Mouse (Mus musculus): Measurements from ENCODE around the gene Sp7. TPM values are rescaled to one million over a fixed set of nuclear protein-coding genes. Genes with fewer than 3 reads are reported as not detected.
"Not testable (repeated sequence)": the region's sequence is repeated elsewhere in the genome, so short reads cannot be mapped to it uniquely, and the experiment has no call there.

The Sp7 gene
- polyA plus RNA-seq, 1 experiment: 1.4 TPM

DNA sequence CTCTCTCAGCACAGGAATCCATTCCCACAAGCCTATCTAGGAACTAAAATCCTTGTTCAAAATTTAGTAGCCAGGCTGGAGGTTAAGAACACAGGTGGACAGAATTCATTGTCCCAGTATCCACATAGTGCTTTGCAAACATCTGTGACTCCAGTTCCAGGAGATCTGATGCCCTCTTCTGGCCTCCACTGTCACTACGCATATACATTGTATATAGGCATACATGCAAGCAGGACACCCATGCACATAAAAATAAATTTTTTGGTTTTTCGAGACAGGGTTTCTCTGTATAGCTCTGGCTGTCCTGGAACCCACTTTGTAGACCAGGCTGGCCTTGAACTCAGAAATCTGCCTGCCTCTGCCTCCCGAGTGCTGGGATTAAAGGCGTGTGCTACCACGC is 31.1 kb downstream of the Sp7 start:
- 93% methylated on average over 5 of the region's 5 CpGs for WGBS

DNA sequence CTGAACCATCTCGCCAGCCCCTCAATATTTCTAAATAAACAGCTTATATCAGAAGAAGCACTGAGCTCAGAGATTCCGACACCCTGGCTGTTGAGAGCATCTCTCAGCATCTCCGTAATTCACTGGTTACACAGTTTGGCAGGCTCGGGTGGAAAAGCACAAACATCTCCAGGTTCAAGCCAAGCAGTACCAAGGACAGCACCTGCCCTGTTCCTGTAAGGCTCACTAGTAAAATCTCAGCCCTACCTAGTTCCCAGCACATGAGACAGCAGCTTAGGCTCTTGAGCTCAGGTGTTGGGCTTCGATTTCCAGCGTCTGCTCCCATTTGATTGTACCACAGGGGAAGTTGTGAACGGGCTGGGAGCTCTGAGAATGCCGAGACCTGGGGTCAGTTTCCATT is 31.7 kb downstream of the Sp7 start:
- no peak overlapping the region for H3K27ac ChIP-seq (ENCODE audit: insufficient read depth, low read length)
- DNase-seq: no peak
- H3K4me3 ChIP-seq (replicated peaks; ENCODE audit: insufficient read depth, low read depth, low read length): no peak overlapping the region
- H3K4me1 ChIP-seq (ENCODE audit: control insufficient read depth, insufficient read depth, low read length): peaks cover 8% of the 10 kb centered on the region
- no peak for TF ChIP-seq CTCF (IDR thresholded peaks at IDR 0.05; ENCODE audit: borderline replicate concordance, insufficient read depth, low read depth, low read length)
- no peak for TF ChIP-seq POLR2A (IDR thresholded peaks at IDR 0.05; ENCODE audit: borderline replicate concordance, insufficient read depth, low read length)
- no peaks in the 10 kb centered on the region for H3K27me3 ChIP-seq (ENCODE audit: control insufficient read depth, insufficient read depth, low read length)
- 88% methylated on average over 8 of the region's 8 CpGs for WGBS

More for the DNA sequence above, 31.1 kb downstream of the Sp7 start:
- not testable (repeated sequence) for H3K4me1 ChIP-seq (ENCODE audit: control insufficient read depth, insufficient read depth, low read length); DNase-seq; H3K4me3 ChIP-seq (replicated peaks; ENCODE audit: insufficient read depth, low read depth, low read length); H3K27me3 ChIP-seq (ENCODE audit: control insufficient read depth, insufficient read depth, low read length); H3K27ac ChIP-seq (ENCODE audit: insufficient read depth, low read length)
- 0 out of 2 replicates have a peak, but pooled peaks have one; percentile 20 for TF ChIP-seq CTCF (IDR thresholded peaks at IDR 0.05; ENCODE audit: borderline replicate concordance, insufficient read depth, low read depth, low read length)

DNA sequence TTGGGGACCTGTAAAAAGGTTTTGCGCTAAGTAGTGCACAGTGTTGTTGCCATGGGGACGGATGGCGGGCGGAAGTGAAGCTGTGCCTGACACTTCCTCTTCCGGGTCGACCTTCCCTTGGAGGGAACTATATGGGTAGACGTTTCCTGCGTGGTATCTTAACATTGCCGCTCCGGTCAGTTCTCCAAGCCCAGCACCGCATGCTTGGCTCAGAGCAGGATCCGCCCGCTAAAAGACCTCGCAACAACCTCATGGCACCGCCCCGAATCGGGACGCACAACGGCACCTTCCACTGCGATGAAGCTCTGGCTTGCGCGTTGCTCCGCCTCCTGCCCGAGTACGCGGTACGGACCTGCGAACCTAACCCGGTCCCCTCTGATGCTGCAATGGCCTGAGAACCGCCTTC is 35.4 kb downstream of the Sp7 start, which contains the start of gene Myg1:
TSS of gene Myg1 (plus strand) at position 100 of the 406 bp plus-strand sequence.
- peaks cover 8% of the 10 kb centered on the region for H3K4me1 ChIP-seq (ENCODE audit: control insufficient read depth, insufficient read depth, low read length)
- under 1% methylated on average over 30 of the region's 30 CpGs for WGBS
- peak within 1 kb of the TSS; percentile 94 for H3K4me3 ChIP-seq (replicated peaks; ENCODE audit: insufficient read depth, low read depth, low read length)
- peak; percentile 82 to 83 for DNase-seq
- TF ChIP-seq POLR2A (IDR thresholded peaks at IDR 0.05; ENCODE audit: borderline replicate concordance, insufficient read depth, low read length): peak; percentile 72; the same call in 1 of the 2 replicates
- no peak for TF ChIP-seq CTCF (IDR thresholded peaks at IDR 0.05; ENCODE audit: borderline replicate concordance, insufficient read depth, low read depth, low read length)
- H3K27ac ChIP-seq (ENCODE audit: insufficient read depth, low read length): no peak within 1 kb of the TSS
- H3K27me3 ChIP-seq (ENCODE audit: control insufficient read depth, insufficient read depth, low read length): no peaks in the 10 kb centered on the region

GRCm38 (mm10) chr15:102326892-102327291 is 40.1 kb downstream of the Sp7 start:
- H3K27ac ChIP-seq (ENCODE audit: insufficient read depth, low read length): no peak overlapping the region
- no peaks in the 10 kb centered on the region for H3K27me3 ChIP-seq (ENCODE audit: control insufficient read depth, insufficient read depth, low read length)
- 64% methylated on average over 8 of the region's 8 CpGs for WGBS
- no peak for TF ChIP-seq POLR2A (IDR thresholded peaks at IDR 0.05; ENCODE audit: borderline replicate concordance, insufficient read depth, low read length)
- no peak for TF ChIP-seq CTCF (IDR thresholded peaks at IDR 0.05; ENCODE audit: borderline replicate concordance, insufficient read depth, low read depth, low read length)
- peaks cover 5% of the 10 kb centered on the region; the same call in 1 of the 2 replicates for H3K4me1 ChIP-seq (ENCODE audit: control insufficient read depth, insufficient read depth, low read length)
- DNase-seq: no peak
- H3K4me3 ChIP-seq (replicated peaks; ENCODE audit: insufficient read depth, low read depth, low read length): peak overlapping the region; percentile 78

DNA sequence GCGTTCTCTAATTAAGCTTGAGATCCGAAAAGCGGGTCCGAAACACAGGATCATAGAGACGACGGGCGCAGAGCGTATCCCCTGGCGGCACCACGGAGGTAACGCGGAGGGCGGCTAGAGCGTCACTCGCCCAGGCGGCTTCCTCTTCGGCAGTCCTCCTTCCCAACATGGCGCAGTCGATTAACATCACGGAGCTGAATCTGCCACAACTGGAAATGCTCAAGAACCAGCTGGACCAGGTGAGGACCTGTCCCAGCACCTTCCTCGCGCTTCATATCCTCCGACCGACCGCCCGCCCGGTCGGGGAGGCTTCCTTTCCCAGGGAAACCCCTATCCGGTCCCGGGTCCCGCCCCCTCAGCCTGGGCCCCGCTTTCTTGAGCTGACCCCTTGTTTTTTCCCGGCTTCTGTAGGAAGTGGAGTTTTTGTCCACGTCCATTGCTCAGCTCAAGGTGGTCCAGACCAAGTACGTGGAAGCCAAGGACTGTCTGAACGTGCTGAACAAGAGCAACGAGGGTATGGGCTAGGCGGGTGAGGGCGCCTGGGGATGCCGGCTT is 40.9 kb downstream of the Sp7 start, which contains the start of gene Pfdn5:
TSS of gene Pfdn5 (plus strand) at position 95 of the 555 bp plus-strand sequence.
- TF ChIP-seq POLR2A (IDR thresholded peaks at IDR 0.05; ENCODE audit: borderline replicate concordance, insufficient read depth, low read length) (peak; percentile 61), CTCF (IDR thresholded peaks at IDR 0.05; ENCODE audit: borderline replicate concordance, insufficient read depth, low read depth, low read length) (no peak; the same call in 1 of the 2 replicates)
- DNase-seq: peak; percentile 88
- under 1% methylated on average over 40 of the region's 40 CpGs for WGBS
- H3K27ac ChIP-seq (ENCODE audit: insufficient read depth, low read length): peak within 1 kb of the TSS; percentile 46
- H3K27me3 ChIP-seq (ENCODE audit: control insufficient read depth, insufficient read depth, low read length): no peaks in the 10 kb centered on the region
- H3K4me3 ChIP-seq (replicated peaks; ENCODE audit: insufficient read depth, low read depth, low read length): peak within 1 kb of the TSS; percentile 78
- peaks cover 4% of the 10 kb centered on the region; the same call in 1 of the 2 replicates for H3K4me1 ChIP-seq (ENCODE audit: control insufficient read depth, insufficient read depth, low read length)

- TF ChIP-seq CTCF (IDR thresholded peaks at IDR 0.05; ENCODE audit: borderline replicate concordance, insufficient read depth, low read depth, low read length): no peak
- no peak for TF ChIP-seq POLR2A (IDR thresholded peaks at IDR 0.05; ENCODE audit: borderline replicate concordance, insufficient read depth, low read length)
- Histone ChIP-seq H3K27me3 (ENCODE audit: control insufficient read depth, insufficient read depth, low read length) (no peaks in the 10 kb centered on the region), H3K4me3 (replicated peaks; ENCODE audit: insufficient read depth, low read depth, low read length) (no peak overlapping the region), H3K4me1 (ENCODE audit: control insufficient read depth, insufficient read depth, low read length) (0 out of 2 replicates have a peak, but pooled peaks cover 2% of the 10 kb centered on the region), H3K27ac (ENCODE audit: insufficient read depth, low read length) (no peak overlapping the region)
- peak; percentile 34 to 39 for DNase-seq
- 69% methylated on average over 12 of the region's 12 CpGs for WGBS
These were observed 42.1 kb downstream of the Sp7 start for GRCm38 (mm10) chr15:102324654-102325473.

DNA sequence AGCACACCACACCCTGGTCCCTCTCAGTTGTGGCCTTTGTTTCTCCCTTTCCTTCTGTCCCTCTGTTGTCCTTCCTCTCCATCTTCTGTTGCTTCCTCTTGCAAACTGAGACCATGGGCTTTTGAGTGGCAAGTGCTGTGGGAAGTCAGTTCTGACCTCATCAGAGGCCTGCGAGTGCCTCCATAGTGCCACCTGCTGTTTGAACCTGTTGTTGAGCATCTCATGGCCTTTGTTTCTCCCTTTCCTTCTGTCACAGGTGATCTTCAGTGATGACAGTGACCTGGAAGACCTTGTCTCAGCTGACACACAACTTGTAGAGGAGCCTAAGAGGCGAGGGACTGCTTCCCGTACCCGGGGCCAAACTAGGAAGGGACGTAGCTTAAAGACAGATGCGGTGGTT is 50.7 kb downstream of the Sp7 start:
- TF ChIP-seq CTCF (IDR thresholded peaks at IDR 0.05; ENCODE audit: borderline replicate concordance, insufficient read depth, low read depth, low read length) (peak; percentile 81), POLR2A (IDR thresholded peaks at IDR 0.05; ENCODE audit: borderline replicate concordance, insufficient read depth, low read length) (no peak)
- H3K4me1 ChIP-seq (ENCODE audit: control insufficient read depth, insufficient read depth, low read length): no peaks in the 10 kb centered on the region
- DNase-seq: peak; percentile 55 to 64
- 82% methylated on average over 6 of the region's 6 CpGs for WGBS
- no peaks in the 10 kb centered on the region for H3K27me3 ChIP-seq (ENCODE audit: control insufficient read depth, insufficient read depth, low read length)
- H3K27ac ChIP-seq (ENCODE audit: insufficient read depth, low read length): no peak overlapping the region
- no peak overlapping the region for H3K4me3 ChIP-seq (replicated peaks; ENCODE audit: insufficient read depth, low read depth, low read length)

Data from cerebellum, adult 2 months (tissue).